Mouse (Mus musculus) bone marrow, adult 2 months (tissue): ENCODE results near the gene Oscp1.

Source experiments
- CTCF ChIP-seq: fragments of 200-500 bp; IDR thresholded peaks from 2 replicates; pipeline ENCODE4 v1.5.1; 2011; ENCODE audit warnings: low read length, control low read depth; ENCODE audit not compliant: control insufficient read depth, insufficient read depth
- POLR2A ChIP-seq: fragments of 200-500 bp; IDR thresholded peaks from 2 replicates; pipeline ENCODE4 v1.6.1; 2011; ENCODE audit warnings: low read depth, mild to moderate bottlenecking, control low read depth, low read length, borderline replicate concordance; ENCODE audit not compliant: control insufficient read depth

DNA sequence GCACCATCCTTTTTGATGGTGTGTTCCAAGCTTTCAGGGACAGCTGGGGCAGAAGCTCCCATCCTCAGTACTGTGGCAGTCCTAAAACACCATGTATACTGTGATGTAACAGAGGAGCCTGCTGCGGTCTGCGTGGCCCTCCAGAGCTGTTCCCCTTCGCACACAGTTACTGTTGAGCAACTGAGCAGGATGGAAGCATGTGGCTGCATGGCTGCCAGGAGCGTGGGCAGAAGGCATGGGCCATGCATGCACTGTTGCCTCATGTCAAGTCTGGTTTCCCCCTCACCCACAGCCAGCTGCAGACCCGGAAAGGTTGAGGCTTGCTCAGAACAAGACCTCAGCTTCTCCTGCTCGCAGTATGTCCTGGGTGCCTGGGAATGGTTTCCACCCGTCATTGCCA lies 6.9 kb downstream of the Oscp1 start:
- TF ChIP-seq CTCF (no peak), POLR2A (0 out of 2 replicates have a peak, but pooled peaks have one; percentile 8)
